Mouse (Mus musculus): Measurements from ENCODE around the gene Apip.

- TF ChIP-seq CTCF (IDR thresholded peaks at IDR 0.05; ENCODE audit: extremely low read depth, insufficient read length, insufficient replicate concordance, low read depth, low read length) (no peak), POLR2A (IDR thresholded peaks at IDR 0.05; ENCODE audit: low read depth, low read length) (no peak)
Observed at GRCm38 (mm10) chr2:103102595-103102994, 29.1 kb downstream of the Apip start.

Measured in small intestine, adult 2 months (tissue).